Mouse (Mus musculus): ENCODE measurements around the gene Inava.

DNA sequence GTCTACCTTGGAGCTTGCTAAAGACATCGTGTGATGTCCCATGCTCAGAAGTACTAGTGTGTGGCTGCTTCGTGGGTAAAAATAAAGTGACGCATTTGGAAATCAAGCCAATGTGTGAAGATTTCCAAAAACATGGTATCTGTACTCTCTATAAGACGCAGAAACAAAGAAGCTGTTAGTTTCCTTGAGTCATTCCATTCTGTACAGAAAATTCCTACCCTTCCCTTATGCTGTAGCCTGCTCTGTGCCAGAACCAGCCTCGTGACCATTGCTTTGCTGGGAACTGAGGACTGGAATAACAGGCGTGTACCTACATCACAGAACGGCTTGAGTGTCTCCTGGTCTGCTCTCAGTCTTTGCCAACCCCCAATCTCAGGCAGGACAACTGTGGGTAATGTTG, 7.7 kb upstream of the Inava start:
- TF ChIP-seq POLR2A (IDR thresholded peaks at IDR 0.05; ENCODE audit: low read depth, low read length), result no peak
- no peak for TF ChIP-seq JUN (IDR thresholded peaks at IDR 0.05; ENCODE audit: insufficient read depth, low read depth, low read length)
- TF ChIP-seq EP300 (IDR thresholded peaks at IDR 0.05; ENCODE audit: low read length), result no peak
- TF ChIP-seq RAD21 (IDR thresholded peaks at IDR 0.05; ENCODE audit: low read depth, low read length), result no peak
- no peak for TF ChIP-seq SIN3A (IDR thresholded peaks at IDR 0.05; ENCODE audit: low read length)
